Mouse (Mus musculus): ENCODE results near the gene Ccr7. TPM values are rescaled to one million over a fixed set of nuclear protein-coding genes. Genes with fewer than 3 reads are reported as not detected.

Gene Ccr7
- total and polyA plus RNA-seq, 3 experiments: 203 to 306 (median 241) TPM

- no peak for TF ChIP-seq POLR2AphosphoS2 (IDR thresholded peaks at IDR 0.05; ENCODE audit: low read depth, low read length)
- TF ChIP-seq JUND (conservative IDR thresholded peaks at IDR 0.05; ENCODE audit: low read depth, low read length): no peak
- no peak for TF ChIP-seq E2F4 (IDR thresholded peaks at IDR 0.05; ENCODE audit: insufficient replicate concordance, low read depth, low read length)
- TF ChIP-seq MEF2A (IDR thresholded peaks at IDR 0.05; ENCODE audit: borderline replicate concordance, low read depth, low read length): no peak
- TF ChIP-seq MAFK (IDR thresholded peaks at IDR 0.05; ENCODE audit: insufficient replicate concordance, low read length): no peak
- TF ChIP-seq NELFE (IDR thresholded peaks at IDR 0.05; ENCODE audit: low read depth, low read length): no peak
- no peak for TF ChIP-seq POLR2A (IDR thresholded peaks at IDR 0.05; ENCODE audit: low read depth, low read length)
- no peaks in the 10 kb centered on the region for H3K36me3 ChIP-seq (replicated peaks in 1 of 2; ENCODE audit: control insufficient read depth in 1 of 2, insufficient read depth in 1 of 2, low read length in 1 of 2)
- dilution Hi-C loops (cut with MboI; ENCODE audit: extremely low pct_ligation_motif_present, extremely low pct_unique_long_range_greater_than_20kb, low sequenced_read_pairs): no loop called here
- H3K79me2 ChIP-seq (replicated peaks; ENCODE audit: control insufficient read depth, extremely low read depth, insufficient read depth, poor library complexity, severe bottlenecking): no peaks in the 10 kb centered on the region
- no peak overlapping the region for H3K27ac ChIP-seq (ENCODE audit: insufficient read depth, low read depth)
- no peak overlapping the region for H3K4me3 ChIP-seq (replicated peaks in 1 of 3; ENCODE audit: low read depth in 2 of 3, low read length in 2 of 3, poor library complexity in 1 of 3)
- H3K27me3 ChIP-seq (replicated peaks): no peaks in the 10 kb centered on the region
- no peak overlapping the region for H3K9ac ChIP-seq (ENCODE audit: insufficient read depth, low read depth)
- no peak overlapping the region for H3K4me2 ChIP-seq (ENCODE audit: insufficient read depth, low read depth, poor library complexity, severe bottlenecking)
- in situ Hi-C loops (cut with MboI; ENCODE audit: low pct_ligation_motif_present, low pct_unique_long_range_greater_than_20kb, low sequenced_read_pairs): loop anchor here (5.0 kb wide), 1 partner anchor 92 kb away; the partner anchor contains the start of gene Igfbp4
- H3K9me3 ChIP-seq (replicated peaks; ENCODE audit: low read length): no peaks in the 10 kb centered on the region
- no peak for DNase-seq (ENCODE audit: extremely low read depth)
- peaks cover 49 to 84% of the 10 kb centered on the region in 2 experiments for H3K4me1 ChIP-seq (ENCODE audit: control insufficient read depth in 1 of 2, insufficient read depth in 2 of 2)
These were observed 20.4 kb downstream of the Ccr7 start for GRCm38 (mm10) chr11:99134266-99135046.

GRCm38 (mm10) chr11:99133285-99133897 lies 21.5 kb downstream of the Ccr7 start:
- in situ Hi-C loops (cut with MboI; ENCODE audit: low pct_ligation_motif_present, low pct_unique_long_range_greater_than_20kb, low sequenced_read_pairs) (loop anchor here (5.0 kb wide), 1 partner anchor 91 kb away; the partner anchor contains the start of gene Igfbp4), dilution Hi-C loops (cut with MboI; ENCODE audit: extremely low pct_ligation_motif_present, extremely low pct_unique_long_range_greater_than_20kb, low sequenced_read_pairs) (no loop called here)
- TF ChIP-seq JUND (conservative IDR thresholded peaks at IDR 0.05; ENCODE audit: low read depth, low read length) (peak; percentile 43; the same call in 1 of the 2 replicates), JUN (IDR thresholded peaks at IDR 0.05; ENCODE audit: insufficient read depth, low read depth, low read length) (no peak), USF1 (IDR thresholded peaks at IDR 0.05; ENCODE audit: low read depth, low read length) (no peak), MAZ (IDR thresholded peaks at IDR 0.05; ENCODE audit: low read depth, low read length) (peak; percentile 71; the same call in 1 of the 2 replicates), ZKSCAN1 (IDR thresholded peaks at IDR 0.05; ENCODE audit: borderline replicate concordance, low read depth, low read length) (no peak), MEF2A (IDR thresholded peaks at IDR 0.05; ENCODE audit: borderline replicate concordance, low read depth, low read length) (0 out of 2 replicates have a peak, but pooled peaks have one; percentile 67), ZMIZ1 (IDR thresholded peaks at IDR 0.05; ENCODE audit: low read depth, low read length) (no peak; the same call in 1 of the 2 replicates), BHLHE40 (IDR thresholded peaks at IDR 0.05; ENCODE audit: low read depth, low read length) (peak; percentile 55; the same call in 1 of the 2 replicates), SMC3 (IDR thresholded peaks at IDR 0.05; ENCODE audit: low read depth, low read length) (no peak), EP300 (IDR thresholded peaks at IDR 0.05; ENCODE audit: low read length) (peak; percentile 69), IRF4 (IDR thresholded peaks at IDR 0.05; ENCODE audit: low read depth, low read length) (peak; percentile 83), UBTF (IDR thresholded peaks at IDR 0.05; ENCODE audit: low read depth, low read length) (no peak), MAX (IDR thresholded peaks at IDR 0.05; ENCODE audit: low read length) (peak; percentile 85), POLR2AphosphoS2 (IDR thresholded peaks at IDR 0.05; ENCODE audit: low read depth, low read length) (no peak), ETS1 (conservative IDR thresholded peaks at IDR 0.05; ENCODE audit: low read depth, low read length) (peak; percentile 60), SIN3A (IDR thresholded peaks at IDR 0.05; ENCODE audit: low read length) (peak; percentile 74; the same call in 1 of the 2 replicates), MAFK (IDR thresholded peaks at IDR 0.05; ENCODE audit: insufficient replicate concordance, low read length) (0 out of 2 replicates have a peak, but pooled peaks have one; percentile 27), HCFC1 (IDR thresholded peaks at IDR 0.05; ENCODE audit: low read depth, low read length) (peak; percentile 46; the same call in 1 of the 2 replicates), CHD2 (IDR thresholded peaks at IDR 0.05; ENCODE audit: low read length) (peak; percentile 60; the same call in 1 of the 2 replicates), ELF1 (IDR thresholded peaks at IDR 0.05; ENCODE audit: low read depth, low read length) (peak; percentile 75), POLR2A (IDR thresholded peaks at IDR 0.05; ENCODE audit: low read depth, low read length) (no peak), CHD1 (IDR thresholded peaks at IDR 0.05; ENCODE audit: low read depth, low read length) (0 out of 2 replicates have a peak, but pooled peaks have one; percentile 53), MXI1 (IDR thresholded peaks at IDR 0.05; ENCODE audit: low read depth, low read length) (peak; percentile 61), TCF12 (IDR thresholded peaks at IDR 0.05; ENCODE audit: low read depth, low read length) (0 out of 2 replicates have a peak, but pooled peaks have one; percentile 59), MYC (IDR thresholded peaks at IDR 0.05; ENCODE audit: low read depth, low read length) (peak; percentile 91), E2F4 (IDR thresholded peaks at IDR 0.05; ENCODE audit: insufficient replicate concordance, low read depth, low read length) (no peak)
- no peaks in the 10 kb centered on the region for H3K79me2 ChIP-seq (replicated peaks; ENCODE audit: control insufficient read depth, extremely low read depth, insufficient read depth, poor library complexity, severe bottlenecking)
- peak overlapping the region; percentile 76 for H3K27ac ChIP-seq (ENCODE audit: insufficient read depth, low read depth)
- no peak overlapping the region for H3K4me3 ChIP-seq (replicated peaks in 1 of 3; ENCODE audit: low read depth in 2 of 3, low read length in 2 of 3, poor library complexity in 1 of 3)
- peak; percentile 64 for DNase-seq (ENCODE audit: extremely low read depth)
- no peaks in the 10 kb centered on the region for H3K27me3 ChIP-seq (replicated peaks)
- H3K4me2 ChIP-seq (ENCODE audit: insufficient read depth, low read depth, poor library complexity, severe bottlenecking): peak overlapping the region; percentile 32; the same call in 1 of the 2 replicates
- H3K36me3 ChIP-seq (replicated peaks in 1 of 2; ENCODE audit: control insufficient read depth in 1 of 2, insufficient read depth in 1 of 2, low read length in 1 of 2): no peaks in the 10 kb centered on the region
- H3K9me3 ChIP-seq (replicated peaks; ENCODE audit: low read length): no peaks in the 10 kb centered on the region
- peak overlapping the region; percentile 5 for H3K9ac ChIP-seq (ENCODE audit: insufficient read depth, low read depth)
- H3K4me1 ChIP-seq (ENCODE audit: control insufficient read depth in 1 of 2, insufficient read depth in 2 of 2): peaks cover 50 to 89% of the 10 kb centered on the region in 2 experiments
